Mouse (Mus musculus) cerebellum, adult 2 months (tissue): ENCODE measurements around the gene Slc2a9. TPM values are rescaled to one million over a fixed set of nuclear protein-coding genes. Genes with fewer than 3 reads are reported as not detected.

ENCODE experiments used
- DNase-seq, 2 experiments: peaks; one replicate each; pipeline ENCODE4 v3.0.0; 2021
- H3K27ac ChIP-seq: fragments of 200-500 bp; 2 replicates; pipeline ENCODE4 v1.5.1; 2012; ENCODE audit warnings: low read length, control low read depth, inconsistent platforms; ENCODE audit not compliant: insufficient read depth
- H3K27me3 ChIP-seq: fragments of 200-500 bp; 2 replicates; pipeline ENCODE4 v1.6.1; 2012; ENCODE audit warnings: inconsistent platforms, mild to moderate bottlenecking, low read length, moderate library complexity; ENCODE audit not compliant: control insufficient read depth, insufficient read depth
- H3K4me1 ChIP-seq: fragments of 200-500 bp; 2 replicates; pipeline ENCODE4 v1.6.1; 2011; ENCODE audit warnings: low read length; ENCODE audit not compliant: control insufficient read depth, insufficient read depth
- H3K4me3 ChIP-seq: fragments of 200-500 bp; replicated peaks from 2 replicates; pipeline ENCODE3; 2011; ENCODE audit warnings: mild to moderate bottlenecking, low read depth, low read length, control low read depth; ENCODE audit not compliant: insufficient read depth
- CTCF ChIP-seq: fragments of 200-500 bp; IDR thresholded peaks from 2 replicates; pipeline ENCODE4 v1.5.1; 2011; ENCODE audit warnings: low read depth, mild to moderate bottlenecking, control low read depth, low read length, moderate library complexity, borderline replicate concordance; ENCODE audit not compliant: insufficient read depth
- POLR2A ChIP-seq: fragments of 200-500 bp; IDR thresholded peaks from 2 replicates; pipeline ENCODE4 v1.6.1; 2011; ENCODE audit warnings: low read length, control low read depth, borderline replicate concordance; ENCODE audit not compliant: insufficient read depth
- WGBS: fragments of 180-500 bp; shearing (Covaris S2); methylation state at CpG from one replicate; pipeline ENCODE4 v1.1.7; 2018; 5-methylcytosine and 5-hydroxymethylcytosine counted together
- polyA plus RNA-seq: library from polyadenylated mRNA; depleted of rRNA; stranded (reverse); fragments of >200 nt; gene quantifications from 2 replicates; pipeline ENCODE4 v1.2.3, GENCODE M21; 2012

The Slc2a9 gene
- polyA plus RNA-seq, 1 experiment = 1.6 TPM

- WGBS = 61% methylated on average over 5 of the region's 5 CpGs
Measured at GRCm38 (mm10) chr5:38372369-38372768, 130.6 kb downstream of the Slc2a9 start.

GRCm38 (mm10) chr5:38371308-38371707, 131.6 kb downstream of the Slc2a9 start:
- 67% methylated on average over 1 of the region's 1 CpGs for WGBS
- no peak for DNase-seq
- no peak overlapping the region for H3K4me3 ChIP-seq
- no peaks in the 10 kb centered on the region for H3K27me3 ChIP-seq
- H3K27ac ChIP-seq = no peak overlapping the region
- no peaks in the 10 kb centered on the region for H3K4me1 ChIP-seq
- no peak for TF ChIP-seq POLR2A
- no peak for TF ChIP-seq CTCF

More at GRCm38 (mm10) chr5:38372369-38372768, 130.6 kb downstream of the Slc2a9 start:
- no peak for TF ChIP-seq POLR2A
- TF ChIP-seq CTCF = no peak
- Histone ChIP-seq H3K27me3 (no peaks in the 10 kb centered on the region), H3K4me3 (no peak overlapping the region), H3K4me1 (no peaks in the 10 kb centered on the region), H3K27ac (no peak overlapping the region)
- DNase-seq = no peak

- no peaks in the 10 kb centered on the region for H3K4me1 ChIP-seq
- peak in 1 of 2 experiments; percentile 8 for DNase-seq
- TF ChIP-seq CTCF = no peak
- H3K4me3 ChIP-seq = no peak overlapping the region
- H3K27me3 ChIP-seq = no peaks in the 10 kb centered on the region
- H3K27ac ChIP-seq = no peak overlapping the region
- 14% methylated on average over 18 of the region's 18 CpGs for WGBS
Measured at GRCm38 (mm10) chr5:38366650-38367470, 136.1 kb downstream of the Slc2a9 start.

GRCm38 (mm10) chr5:38365521-38365920, 137.4 kb downstream of the Slc2a9 start:
- Histone ChIP-seq H3K27ac (no peak overlapping the region), H3K4me3 (no peak overlapping the region), H3K4me1 (no peaks in the 10 kb centered on the region), H3K27me3 (no peaks in the 10 kb centered on the region)
- 93% methylated on average over 2 of the region's 2 CpGs for WGBS
- TF ChIP-seq CTCF (no peak), POLR2A (no peak)
- DNase-seq = no peak

GRCm38 (mm10) chr5:38364396-38364795, 138.5 kb downstream of the Slc2a9 start:
- Histone ChIP-seq H3K4me1 (no peaks in the 10 kb centered on the region), H3K27ac (no peak overlapping the region), H3K4me3 (no peak overlapping the region), H3K27me3 (no peaks in the 10 kb centered on the region)
- TF ChIP-seq POLR2A (no peak), CTCF (no peak)
- DNase-seq = no peak
- WGBS = 77% methylated on average over 5 of the region's 5 CpGs

- Histone ChIP-seq H3K27ac (no peak overlapping the region), H3K27me3 (no peaks in the 10 kb centered on the region), H3K4me1 (no peaks in the 10 kb centered on the region), H3K4me3 (no peak overlapping the region)
- WGBS = 78% methylated on average over 2 of the region's 2 CpGs
- no peak for DNase-seq
- TF ChIP-seq POLR2A (no peak), CTCF (no peak)
Measured at GRCm38 (mm10) chr5:38359716-38360115, 143.2 kb downstream of the Slc2a9 start.

- Histone ChIP-seq H3K27ac (no peak overlapping the region), H3K27me3 (no peaks in the 10 kb centered on the region), H3K4me3 (no peak overlapping the region), H3K4me1 (no peaks in the 10 kb centered on the region)
- 84% methylated on average over 3 of the region's 3 CpGs for WGBS
- TF ChIP-seq POLR2A = no peak
- no peak for TF ChIP-seq CTCF
- DNase-seq = no peak
Measured at GRCm38 (mm10) chr5:38356927-38357326, 146.0 kb downstream of the Slc2a9 start.

GRCm38 (mm10) chr5:38350351-38350929, 152.5 kb downstream of the Slc2a9 start:
- TF ChIP-seq CTCF (no peak), POLR2A (no peak)
- H3K4me3 ChIP-seq = no peak overlapping the region
- no peak for DNase-seq
- no peaks in the 10 kb centered on the region for H3K4me1 ChIP-seq
- 39% methylated on average over 5 of the region's 5 CpGs for WGBS
- no peak overlapping the region for H3K27ac ChIP-seq
- H3K27me3 ChIP-seq = no peaks in the 10 kb centered on the region
